Mouse (Mus musculus): ENCODE measurements around the gene Car9.

DNA sequence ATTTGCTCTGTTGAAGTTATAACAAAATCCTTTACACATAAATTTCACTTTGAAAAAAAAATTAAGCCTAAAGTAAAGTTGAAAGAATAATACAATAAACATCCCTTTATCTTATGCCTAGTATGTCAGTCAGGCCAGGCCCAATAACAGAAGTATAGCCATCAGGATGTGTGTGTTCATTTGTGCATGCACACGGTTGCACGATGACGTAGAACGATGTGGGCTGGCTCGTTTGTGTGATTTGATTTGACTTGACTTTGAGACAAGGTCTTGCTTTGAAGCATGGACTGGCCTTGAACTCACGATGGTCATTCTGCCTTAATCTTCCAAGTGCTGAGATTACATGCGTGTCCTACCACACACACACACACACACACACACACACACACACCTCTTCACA, 39.9 kb upstream of the Car9 start:
- no peak for TF ChIP-seq POLR2A (IDR thresholded peaks at IDR 0.05; ENCODE audit: low read depth, low read length)
- TF ChIP-seq CTCF (IDR thresholded peaks at IDR 0.05; ENCODE audit: extremely low read depth, insufficient read length, insufficient replicate concordance, low read depth, low read length), result no peak

Data from small intestine, adult 2 months (tissue).